Mouse (Mus musculus) stomach, embryonic 15.5 days (tissue): ENCODE data around the gene Washc2. TPM values are rescaled to one million over a fixed set of nuclear protein-coding genes. Genes with fewer than 3 reads are reported as not detected.
"Not testable (repeated sequence)": the region's sequence is repeated elsewhere in the genome, so short reads cannot be mapped to it uniquely, and the experiment has no call there.

Source experiments
- ATAC-seq: fragments of 200-750 bp; cut with Nextera tagmentation; 2 replicates; pipeline ENCODE4 v1.8.0; 2017; ENCODE audit warnings: low read depth, moderate number of reproducible peaks, moderate TSS enrichment; ENCODE audit not compliant: insufficient read depth, low FRiP score
- H3K27ac ChIP-seq: fragments of 300-500 bp; sonication (generic); 2 replicates; pipeline ENCODE4 v1.5.1; 2015; ENCODE audit warnings: mild to moderate bottlenecking, inconsistent platforms
- H3K27me3 ChIP-seq: fragments of 300-500 bp; sonication (generic); replicated peaks from 2 replicates; pipeline ENCODE4 v1.6.1; 2015; ENCODE audit warnings: inconsistent platforms
- H3K36me3 ChIP-seq: fragments of 300-500 bp; sonication (generic); 2 replicates; pipeline ENCODE4 v1.6.1; 2015; ENCODE audit warnings: inconsistent platforms
- H3K4me1 ChIP-seq: fragments of 300-500 bp; sonication (generic); 2 replicates; pipeline ENCODE4 v1.6.1; 2015; ENCODE audit warnings: inconsistent platforms
- H3K4me2 ChIP-seq: fragments of 300-500 bp; sonication (generic); 2 replicates; pipeline ENCODE4 v1.6.1; 2015; ENCODE audit warnings: mild to moderate bottlenecking, inconsistent platforms
- H3K4me3 ChIP-seq: fragments of 300-500 bp; sonication (generic); replicated peaks from 2 replicates; pipeline ENCODE4 v1.5.1; 2015; ENCODE audit warnings: inconsistent platforms
- H3K9ac ChIP-seq: fragments of 300-500 bp; sonication (generic); 2 replicates; pipeline ENCODE4 v1.6.1; 2015; ENCODE audit warnings: inconsistent platforms
- H3K9me3 ChIP-seq: fragments of 300-500 bp; sonication (generic); 2 replicates; pipeline ENCODE4 v1.6.1; 2016; ENCODE audit warnings: inconsistent platforms
- WGBS: fragments of 180-500 bp; shearing (Covaris S2); methylation state at CpG from one replicate; pipeline ENCODE4 v1.1.7; 2015; 5-methylcytosine and 5-hydroxymethylcytosine counted together
- polyA plus RNA-seq: library from polyadenylated mRNA; unstranded; fragments of >200 nt; fragmentation: Nextera tagmentation; extraction: Ambion mirVana; gene quantifications from 2 replicates; pipeline ENCODE4 v1.2.1, GENCODE M21; 2015

The Washc2 gene
- polyA plus RNA-seq, 1 experiment from 2014 or later = 36.7 TPM

DNA sequence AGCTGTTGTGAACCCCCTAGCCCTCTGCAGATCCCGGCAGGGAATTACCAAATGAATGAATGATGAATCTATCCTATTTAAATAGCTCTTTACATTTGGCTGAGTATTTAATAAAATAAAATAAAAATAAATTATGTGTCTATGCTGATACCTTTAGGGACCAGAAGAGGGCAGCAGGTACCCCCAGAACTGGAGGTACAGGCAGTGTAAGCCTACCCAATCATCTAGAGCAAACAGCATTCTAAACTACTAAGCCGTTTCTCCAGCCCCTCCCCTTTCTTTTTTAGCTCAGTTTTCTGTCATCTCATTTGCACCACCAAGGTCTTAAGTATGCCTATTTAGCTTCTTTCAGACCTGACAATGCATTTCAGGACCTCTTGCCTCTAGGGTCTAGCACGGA lies 9.7 kb upstream of the Washc2 start:
- no peaks in the 10 kb centered on the region for H3K4me1 ChIP-seq
- no peaks in the 10 kb centered on the region for H3K27me3 ChIP-seq
- 35% methylated on average over 3 of the region's 3 CpGs for WGBS
- no peak overlapping the region for H3K4me2 ChIP-seq
- H3K27ac ChIP-seq = no peak overlapping the region
- ATAC-seq = no peak; the same call in 1 of the 2 replicates
- H3K9ac ChIP-seq = no peak overlapping the region
- no peaks in the 10 kb centered on the region for H3K9me3 ChIP-seq
- no peaks in the 10 kb centered on the region for H3K36me3 ChIP-seq
- H3K4me3 ChIP-seq = no peak overlapping the region

DNA sequence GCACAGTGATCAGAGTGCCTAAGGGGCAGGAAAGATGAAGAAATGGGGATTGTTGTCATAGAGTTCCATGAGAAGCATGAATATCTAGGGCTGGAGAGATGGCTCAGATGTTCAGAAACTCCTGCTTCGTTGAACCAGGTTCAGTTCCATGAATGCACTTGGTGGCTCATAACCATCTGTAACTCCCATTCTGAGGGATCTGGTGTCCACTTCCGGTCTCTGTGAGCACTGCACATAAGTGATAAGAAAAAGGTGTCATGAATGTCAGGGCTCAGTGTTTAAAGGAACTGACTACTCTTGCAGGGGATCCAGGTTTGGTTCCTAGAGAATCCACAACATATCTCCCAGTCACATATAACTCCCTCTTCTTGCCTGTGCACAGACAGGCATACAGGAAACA lies 8.2 kb upstream of the Washc2 start:
- 65% methylated on average over 2 of the region's 2 CpGs for WGBS
- no peak overlapping the region for H3K4me2 ChIP-seq
- H3K9ac ChIP-seq = no peak overlapping the region
- H3K9me3 ChIP-seq = no peaks in the 10 kb centered on the region
- H3K4me1 ChIP-seq = no peaks in the 10 kb centered on the region
- H3K27ac ChIP-seq = no peak overlapping the region
- H3K27me3 ChIP-seq = no peaks in the 10 kb centered on the region
- no peaks in the 10 kb centered on the region for H3K36me3 ChIP-seq
- H3K4me3 ChIP-seq = no peak overlapping the region
- ATAC-seq = no peak

DNA sequence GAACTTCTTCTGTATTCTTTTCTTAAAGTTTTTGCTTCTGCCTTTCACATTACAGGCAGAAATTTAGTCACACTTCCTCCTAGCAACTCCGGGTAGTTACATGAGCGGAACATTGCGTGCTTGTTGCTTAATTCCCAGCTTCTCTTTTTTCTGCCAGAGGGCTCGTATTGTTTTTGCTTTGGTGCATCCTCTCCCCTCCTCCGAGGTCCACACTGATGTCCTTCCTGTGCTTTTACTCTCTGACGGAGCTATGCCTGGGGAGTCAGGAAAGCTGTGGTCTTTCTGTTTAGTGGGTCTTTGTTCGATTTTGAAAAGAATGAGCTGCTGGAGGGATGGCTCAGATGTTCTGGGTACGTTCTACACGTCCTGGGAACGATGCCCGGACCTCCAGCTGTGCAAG lies 19.9 kb downstream of the Washc2 start:
- Histone ChIP-seq H3K9me3 (no peaks in the 10 kb centered on the region), H3K4me3 (no peak overlapping the region), H3K36me3 (peaks cover 34% of the 10 kb centered on the region), H3K4me1 (no peaks in the 10 kb centered on the region), H3K27ac (no peak overlapping the region), H3K4me2 (no peak overlapping the region), H3K27me3 (no peaks in the 10 kb centered on the region), H3K9ac (no peak overlapping the region)
- ATAC-seq = no peak
- WGBS = 78% methylated on average over 11 of the region's 11 CpGs

GRCm38 (mm10) chr6:116228785-116229525 lies 21.1 kb downstream of the Washc2 start:
- Histone ChIP-seq H3K4me3 (no peak overlapping the region), H3K27me3 (no peaks in the 10 kb centered on the region), H3K9me3 (no peaks in the 10 kb centered on the region), H3K4me1 (no peaks in the 10 kb centered on the region), H3K27ac (no peak overlapping the region), H3K4me2 (no peak overlapping the region), H3K9ac (no peak overlapping the region), H3K36me3 (peaks cover 32% of the 10 kb centered on the region)
- ATAC-seq = no peak
- WGBS = 61% methylated on average over 12 of the region's 12 CpGs

DNA sequence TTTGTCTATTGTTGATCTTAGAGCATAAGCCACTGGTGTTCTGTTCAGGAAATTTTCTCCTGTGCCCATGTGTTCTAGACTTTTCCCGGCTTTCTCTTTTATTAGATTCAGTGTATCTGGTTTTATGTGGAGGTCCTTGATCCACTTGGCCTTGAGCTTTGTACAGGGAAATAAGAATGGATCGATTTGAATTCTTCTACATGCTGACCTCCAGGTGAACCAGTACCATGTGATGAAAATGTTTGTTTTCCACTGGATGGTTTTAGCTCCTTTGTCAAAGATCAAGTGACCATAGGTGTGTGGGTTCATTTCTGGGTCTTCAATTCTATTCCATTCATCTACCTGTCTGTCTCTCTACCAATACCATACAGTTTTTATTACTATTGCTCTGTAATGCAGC lies 27.0 kb downstream of the Washc2 start:
- H3K27ac ChIP-seq, H3K4me2 ChIP-seq, H3K9ac ChIP-seq, H3K4me1 ChIP-seq, ATAC-seq, H3K27me3 ChIP-seq, H3K9me3 ChIP-seq, H3K4me3 ChIP-seq: not testable (repeated sequence)
- H3K36me3 ChIP-seq = peaks cover 18% of the 10 kb centered on the region
- 89% methylated on average over 2 of the region's 2 CpGs for WGBS

DNA sequence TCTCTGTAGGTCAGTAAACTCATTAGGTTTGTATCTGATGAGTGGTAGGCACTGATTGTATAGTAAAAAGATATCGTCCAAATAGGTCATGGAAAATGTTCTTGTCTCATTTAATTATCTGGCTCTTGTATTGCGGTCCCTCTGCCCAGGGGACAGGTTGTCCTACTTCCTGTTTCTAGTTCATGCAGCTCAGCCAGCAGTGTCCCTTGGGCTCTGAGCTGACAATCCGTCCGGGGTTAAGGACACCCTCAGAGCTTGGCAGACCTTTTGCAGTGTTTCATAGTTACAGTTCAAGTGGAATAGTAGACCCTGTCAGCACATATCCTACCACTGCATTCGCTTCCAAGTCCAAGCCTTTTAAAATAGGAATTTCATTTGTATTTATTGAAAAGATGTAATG lies 27.5 kb downstream of the Washc2 start:
- no peak overlapping the region for H3K27ac ChIP-seq
- no peak overlapping the region for H3K4me2 ChIP-seq
- H3K9ac ChIP-seq = no peak overlapping the region
- no peaks in the 10 kb centered on the region for H3K4me1 ChIP-seq
- 91% methylated on average over 5 of the region's 5 CpGs for WGBS
- peaks cover 21% of the 10 kb centered on the region for H3K36me3 ChIP-seq
- no peaks in the 10 kb centered on the region for H3K27me3 ChIP-seq
- no peak overlapping the region for H3K4me3 ChIP-seq
- H3K9me3 ChIP-seq = no peaks in the 10 kb centered on the region
- no peak for ATAC-seq

GRCm38 (mm10) chr6:116238083-116238482 lies 30.2 kb downstream of the Washc2 start:
- ATAC-seq = no peak
- 92% methylated on average over 5 of the region's 5 CpGs for WGBS
- Histone ChIP-seq H3K4me3 (no peak overlapping the region), H3K9ac (no peak overlapping the region), H3K27ac (no peak overlapping the region), H3K4me1 (no peaks in the 10 kb centered on the region), H3K9me3 (no peaks in the 10 kb centered on the region), H3K36me3 (peaks cover 14% of the 10 kb centered on the region), H3K4me2 (no peak overlapping the region), H3K27me3 (no peaks in the 10 kb centered on the region)

DNA sequence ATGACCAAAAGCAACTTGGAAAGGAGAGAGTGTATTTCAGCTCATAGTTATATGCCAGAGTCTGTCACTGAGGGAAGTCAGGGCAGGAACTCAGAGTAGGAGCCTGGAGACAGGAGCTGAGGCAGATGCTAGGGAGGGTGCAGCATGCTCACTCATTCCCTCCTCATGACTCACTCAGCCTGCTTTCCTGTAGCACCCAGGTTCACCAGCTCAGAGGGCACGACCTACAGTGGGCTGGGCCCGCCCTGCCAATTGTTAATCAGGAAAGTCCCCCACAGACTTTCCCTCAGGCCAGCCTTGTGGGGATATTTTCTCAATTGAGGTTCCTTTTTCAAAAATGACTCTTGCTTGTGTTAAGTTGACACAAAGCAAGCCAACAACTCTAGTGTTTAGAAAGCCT lies 32.5 kb downstream of the Washc2 start:
- ATAC-seq = no peak
- 70% methylated on average over 2 of the region's 2 CpGs for WGBS

DNA sequence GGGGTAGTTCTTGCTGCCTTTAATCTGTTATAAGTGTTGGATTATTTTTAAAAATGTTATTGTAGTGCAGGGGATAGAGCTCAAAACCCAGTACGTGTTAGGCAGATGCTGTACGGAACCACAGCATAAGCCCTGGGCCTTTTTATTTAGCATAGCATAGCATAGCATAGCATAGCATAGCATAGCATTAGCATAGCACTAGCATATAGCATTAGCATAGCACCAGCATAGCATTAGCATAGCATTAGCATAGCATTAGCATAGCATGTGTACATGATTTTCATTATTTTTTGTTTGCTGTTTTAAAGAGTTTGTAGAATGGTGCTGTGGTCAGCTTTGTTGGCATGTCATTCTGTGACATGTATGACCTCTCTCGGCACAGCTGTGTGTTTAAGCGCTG lies 51.8 kb downstream of the Washc2 start:
- Histone ChIP-seq H3K4me3 (no peak overlapping the region), H3K9ac (no peak overlapping the region), H3K27ac (no peak overlapping the region), H3K4me2 (no peak overlapping the region), H3K4me1 (no peaks in the 10 kb centered on the region), H3K36me3 (peaks cover 9% of the 10 kb centered on the region; the same call in 1 of the 2 replicates), H3K27me3 (no peaks in the 10 kb centered on the region), H3K9me3 (no peaks in the 10 kb centered on the region)
- 94% methylated on average over 4 of the region's 4 CpGs for WGBS
- no peak for ATAC-seq

More for the DNA sequence above, 32.5 kb downstream of the Washc2 start:
- Histone ChIP-seq H3K9ac (no peak overlapping the region), H3K36me3 (peaks cover 21% of the 10 kb centered on the region), H3K27ac (no peak overlapping the region), H3K4me2 (no peak overlapping the region), H3K4me1 (no peaks in the 10 kb centered on the region), H3K27me3 (no peaks in the 10 kb centered on the region), H3K9me3 (no peaks in the 10 kb centered on the region), H3K4me3 (no peak overlapping the region)

GRCm38 (mm10) chr6:116260481-116260880 lies 52.6 kb downstream of the Washc2 start:
- Histone ChIP-seq H3K9ac (no peak overlapping the region), H3K36me3 (0 out of 2 replicates have a peak, but pooled peaks cover 4% of the 10 kb centered on the region), H3K4me1 (no peaks in the 10 kb centered on the region), H3K27ac (no peak overlapping the region), H3K4me3 (no peak overlapping the region), H3K9me3 (no peaks in the 10 kb centered on the region), H3K4me2 (no peak overlapping the region), H3K27me3 (no peaks in the 10 kb centered on the region)
- ATAC-seq = no peak
- WGBS = 89% methylated on average over 5 of the region's 5 CpGs

DNA sequence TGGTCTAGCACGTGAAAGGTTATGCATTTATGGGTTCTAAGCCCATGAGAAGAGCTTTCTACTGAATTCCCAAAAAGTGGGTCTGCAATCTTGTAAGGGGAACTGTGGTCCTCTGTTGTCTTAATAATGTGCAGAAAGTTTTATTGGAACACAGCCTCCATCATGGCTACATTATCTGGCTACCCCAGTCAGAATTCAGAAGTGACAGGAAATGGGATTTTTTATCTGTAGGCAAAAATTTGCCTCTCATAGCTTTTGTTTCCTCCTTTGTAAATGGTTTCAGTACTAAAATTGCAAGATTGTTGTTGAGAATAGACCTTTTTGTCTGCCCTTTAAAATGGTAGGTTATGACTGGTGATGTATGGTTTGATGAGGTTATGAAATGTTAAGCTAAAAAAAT lies 55.0 kb downstream of the Washc2 start:
- WGBS = 90% methylated on average over 1 of the region's 1 CpGs

DNA sequence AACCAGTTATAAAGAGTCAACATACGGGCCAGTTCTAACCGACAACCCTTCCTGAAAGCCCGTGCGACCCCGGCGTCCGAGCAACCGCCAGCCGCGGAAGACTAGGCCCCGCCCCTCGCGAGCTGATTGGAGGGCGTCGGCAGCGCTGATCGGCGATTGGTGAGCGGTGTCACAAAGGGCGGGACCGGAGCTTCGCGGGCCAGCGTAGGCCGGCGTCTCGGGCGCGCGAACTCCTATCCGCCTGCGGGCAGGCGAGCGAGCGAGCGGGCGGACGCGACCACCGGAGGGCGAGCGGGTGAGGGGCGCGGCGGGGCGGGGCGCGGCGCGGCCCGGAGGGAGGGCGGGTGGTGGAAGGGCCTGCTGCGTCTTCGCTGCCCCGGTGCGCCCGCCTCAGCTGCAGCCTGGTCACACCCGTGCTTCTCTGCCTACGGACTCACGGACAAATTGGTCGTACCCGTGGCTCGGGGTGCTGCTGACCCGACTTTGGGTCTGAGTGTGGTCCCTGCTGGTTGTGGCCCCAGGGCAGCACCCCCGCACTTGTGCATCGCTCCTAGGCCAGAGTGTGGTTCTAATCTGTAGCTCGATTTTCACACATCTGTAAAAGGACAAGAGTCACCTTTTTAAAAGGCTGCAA lies 56.3 kb downstream of the Washc2 start, which contains the start of gene Zfand4:
Gene Zfand4, plus strand, starts transcription at position 205 of the 634 bp plus-strand sequence.
- H3K27ac ChIP-seq = peak within 1 kb of the TSS; percentile 48; the same call in 1 of the 2 replicates
- peak; percentile 99 for ATAC-seq
- H3K4me3 ChIP-seq = peak within 1 kb of the TSS; percentile 59
- no peaks in the 10 kb centered on the region for H3K9me3 ChIP-seq
- H3K4me1 ChIP-seq = no peaks in the 10 kb centered on the region; the same call in 1 of the 2 replicates
- 0 out of 2 replicates have a peak, but pooled peaks cover 4% of the 10 kb centered on the region for H3K36me3 ChIP-seq
- H3K4me2 ChIP-seq = peak within 1 kb of the TSS; percentile 72
- WGBS = under 1% methylated on average over 65 of the region's 67 CpGs
- H3K27me3 ChIP-seq = no peaks in the 10 kb centered on the region
- peak within 1 kb of the TSS; percentile 43 for H3K9ac ChIP-seq

More for the DNA sequence above, 55.0 kb downstream of the Washc2 start:
- Histone ChIP-seq H3K36me3 (0 out of 2 replicates have a peak, but pooled peaks cover 4% of the 10 kb centered on the region), H3K9ac (no peak overlapping the region), H3K4me3 (no peak overlapping the region), H3K27ac (no peak overlapping the region), H3K27me3 (no peaks in the 10 kb centered on the region), H3K4me1 (no peaks in the 10 kb centered on the region; the same call in 1 of the 2 replicates), H3K9me3 (no peaks in the 10 kb centered on the region), H3K4me2 (no peak overlapping the region)
- ATAC-seq = no peak
